Mouse (Mus musculus): Measurements from ENCODE around the gene Plekhg6. TPM values are rescaled to one million over a fixed set of nuclear protein-coding genes. Genes with fewer than 3 reads are reported as not detected.

Plekhg6 gene
- total RNA-seq, 2 experiments from 2014 or later: 0.35 to 0.56 TPM

- DNase-seq (ENCODE audit: low spot score in 2 of 2): peak in 1 of 2 experiments; percentile 39
Observed at GRCm38 (mm10) chr6:125354352-125355151, 26.0 kb downstream of the Plekhg6 start.

GRCm38 (mm10) chr6:125353655-125354054 is 26.9 kb downstream of the Plekhg6 start:
- no peak for DNase-seq (ENCODE audit: low spot score in 2 of 2)

- DNase-seq (ENCODE audit: low spot score in 2 of 2): no peak
Observed at GRCm38 (mm10) chr6:125353221-125353620, 27.4 kb downstream of the Plekhg6 start.

- DNase-seq (ENCODE audit: low spot score in 2 of 2): no peak
Observed at GRCm38 (mm10) chr6:125352811-125353210, 27.8 kb downstream of the Plekhg6 start.

GRCm38 (mm10) chr6:125352046-125352384 is 28.6 kb downstream of the Plekhg6 start:
- DNase-seq (ENCODE audit: low spot score in 2 of 2): no peak

- no peak for DNase-seq (ENCODE audit: low spot score in 2 of 2)
Observed at GRCm38 (mm10) chr6:125351368-125352045, 29.1 kb downstream of the Plekhg6 start.

- DNase-seq (ENCODE audit: low spot score in 2 of 2): no peak
Observed at GRCm38 (mm10) chr6:125350995-125351324, 29.6 kb downstream of the Plekhg6 start.

GRCm38 (mm10) chr6:125350231-125350994 is 30.2 kb downstream of the Plekhg6 start:
- no peak for DNase-seq (ENCODE audit: low spot score in 2 of 2)

GRCm38 (mm10) chr6:125349575-125350230 is 30.9 kb downstream of the Plekhg6 start:
- DNase-seq (ENCODE audit: low spot score in 2 of 2): peak; percentile 12 to 25

- DNase-seq (ENCODE audit: low spot score in 2 of 2): no peak
Observed at GRCm38 (mm10) chr6:125348721-125349574, 31.6 kb downstream of the Plekhg6 start, which contains the start of gene Tnfrsf1a. Gene Tnfrsf1a, plus strand, starts transcription at chr6:125349362.

- no peak for DNase-seq (ENCODE audit: low spot score in 2 of 2)
Observed at GRCm38 (mm10) chr6:125346029-125346428, 34.6 kb downstream of the Plekhg6 start.

GRCm38 (mm10) chr6:125345625-125346024 is 35.0 kb downstream of the Plekhg6 start:
- no peak for DNase-seq (ENCODE audit: low spot score in 2 of 2)

- DNase-seq (ENCODE audit: low spot score in 2 of 2): no peak
Observed at GRCm38 (mm10) chr6:125344866-125345265, 35.7 kb downstream of the Plekhg6 start.

GRCm38 (mm10) chr6:125344084-125344483 is 36.5 kb downstream of the Plekhg6 start:
- no peak for DNase-seq (ENCODE audit: low spot score in 2 of 2)

- no peak for DNase-seq (ENCODE audit: low spot score in 2 of 2)
Observed at GRCm38 (mm10) chr6:125342198-125342597, 38.4 kb downstream of the Plekhg6 start.

GRCm38 (mm10) chr6:125340244-125340643 is 40.3 kb downstream of the Plekhg6 start:
- no peak for DNase-seq (ENCODE audit: low spot score in 2 of 2)

- no peak for DNase-seq (ENCODE audit: low spot score in 2 of 2)
Observed at GRCm38 (mm10) chr6:125338791-125339660, 41.6 kb downstream of the Plekhg6 start.

GRCm38 (mm10) chr6:125334356-125334755 is 46.2 kb downstream of the Plekhg6 start:
- DNase-seq (ENCODE audit: low spot score in 2 of 2): no peak

GRCm38 (mm10) chr6:125333112-125333899 is 47.3 kb downstream of the Plekhg6 start:
- no peak for DNase-seq (ENCODE audit: low spot score in 2 of 2)

Data from left cerebral cortex, adult 18-20 months (tissue).